Mouse (Mus musculus) heart, embryonic 11.5 days (tissue): Measurements from ENCODE around the gene Pde10a. TPM values are rescaled to one million over a fixed set of nuclear protein-coding genes. Genes with fewer than 3 reads are reported as not detected.

Experiments
- ATAC-seq: fragments of 200-750 bp; cut with Nextera tagmentation; replicated peaks from 2 replicates; pipeline ENCODE4 v1.8.0; 2017; ENCODE audit warnings: moderate library complexity; ENCODE audit not compliant: insufficient number of reproducible peaks, low FRiP score, low TSS enrichment
- H3K27ac ChIP-seq: fragments of 300-500 bp; sonication (generic); 2 replicates; pipeline ENCODE4 v1.5.1; 2014; ENCODE audit warnings: mild to moderate bottlenecking, low read depth, low read length
- H3K27me3 ChIP-seq: fragments of 300-500 bp; sonication (generic); 2 replicates; pipeline ENCODE4 v1.6.1; 2014; ENCODE audit warnings: mild to moderate bottlenecking, low read length, mixed read lengths; ENCODE audit not compliant: control insufficient read depth, insufficient read depth
- H3K36me3 ChIP-seq: fragments of 300-500 bp; sonication (generic); 2 replicates; pipeline ENCODE4 v1.6.1; 2014; ENCODE audit warnings: mild to moderate bottlenecking, low read length, moderate library complexity, mixed read lengths; ENCODE audit not compliant: control insufficient read depth, insufficient read depth
- H3K4me1 ChIP-seq: fragments of 300-500 bp; sonication (generic); 2 replicates; pipeline ENCODE4 v1.6.1; 2014; ENCODE audit warnings: low read length; ENCODE audit not compliant: control insufficient read depth, insufficient read depth
- H3K4me2 ChIP-seq: fragments of 300-500 bp; sonication (generic); 2 replicates; pipeline ENCODE4 v1.6.1; 2014; ENCODE audit warnings: mild to moderate bottlenecking, moderate library complexity
- H3K4me3 ChIP-seq: fragments of 300-500 bp; sonication (generic); 2 replicates; pipeline ENCODE4 v1.5.1; 2014; ENCODE audit warnings: low read depth, low read length
- H3K9ac ChIP-seq: fragments of 300-500 bp; sonication (generic); 2 replicates; pipeline ENCODE4 v1.6.1; 2014; ENCODE audit warnings: mild to moderate bottlenecking, low read depth, low read length, moderate library complexity
- H3K9me3 ChIP-seq: fragments of 300-500 bp; sonication (generic); replicated peaks from 2 replicates; pipeline ENCODE4 v1.6.1; 2016; ENCODE audit warnings: low read length; ENCODE audit not compliant: control insufficient read depth
- WGBS: fragments of 180-500 bp; shearing (Covaris S2); extraction: QIAGEN DNeasy Blood & Tissue Kit; methylation state at CpG from one replicate; pipeline ENCODE4 v1.1.7; 2014; ENCODE audit not compliant: insufficient replicate concordance; 5-methylcytosine and 5-hydroxymethylcytosine counted together
- polyA plus RNA-seq: library from polyadenylated mRNA; unstranded; fragments of >200 nt; fragmentation: Nextera tagmentation; extraction: Ambion mirVana; gene quantifications from 2 replicates; pipeline ENCODE4 v1.2.1, GENCODE M21; 2014

Gene Pde10a
- polyA plus RNA-seq, 1 experiment from 2014 or later = 4.1 TPM

- no peak for ATAC-seq
- Histone ChIP-seq H3K9me3 (no peaks in the 10 kb centered on the region), H3K9ac (no peak overlapping the region), H3K4me1 (no peaks in the 10 kb centered on the region), H3K36me3 (no peaks in the 10 kb centered on the region), H3K27ac (no peak overlapping the region), H3K4me2 (no peak overlapping the region), H3K4me3 (no peak overlapping the region), H3K27me3 (no peaks in the 10 kb centered on the region)
- WGBS = 76% methylated on average over 3 of the region's 3 CpGs
Measured at GRCm38 (mm10) chr17:8648310-8648709, 123.1 kb downstream of the Pde10a start.

GRCm38 (mm10) chr17:8652681-8653262, 127.6 kb downstream of the Pde10a start:
- H3K4me3 ChIP-seq = no peak overlapping the region
- H3K4me2 ChIP-seq = no peak overlapping the region
- H3K27ac ChIP-seq = no peak overlapping the region
- H3K9ac ChIP-seq = no peak overlapping the region
- no peaks in the 10 kb centered on the region for H3K27me3 ChIP-seq
- ATAC-seq = no peak
- H3K4me1 ChIP-seq = no peaks in the 10 kb centered on the region
- WGBS = 89% methylated on average over 3 of the region's 3 CpGs
- H3K36me3 ChIP-seq = no peaks in the 10 kb centered on the region
- H3K9me3 ChIP-seq = no peaks in the 10 kb centered on the region

GRCm38 (mm10) chr17:8657661-8658060, 132.5 kb downstream of the Pde10a start:
- Histone ChIP-seq H3K4me1 (no peaks in the 10 kb centered on the region), H3K4me2 (no peak overlapping the region), H3K9ac (no peak overlapping the region), H3K4me3 (no peak overlapping the region), H3K36me3 (no peaks in the 10 kb centered on the region), H3K9me3 (no peaks in the 10 kb centered on the region), H3K27me3 (0 out of 2 replicates have a peak, but pooled peaks cover 3% of the 10 kb centered on the region), H3K27ac (no peak overlapping the region)
- 74% methylated on average over 9 of the region's 9 CpGs for WGBS
- no peak for ATAC-seq

GRCm38 (mm10) chr17:8658751-8659454, 133.7 kb downstream of the Pde10a start:
- Histone ChIP-seq H3K9me3 (no peaks in the 10 kb centered on the region), H3K36me3 (no peaks in the 10 kb centered on the region), H3K27ac (no peak overlapping the region), H3K4me1 (no peaks in the 10 kb centered on the region), H3K4me2 (no peak overlapping the region), H3K27me3 (0 out of 2 replicates have a peak, but pooled peaks cover 3% of the 10 kb centered on the region), H3K4me3 (no peak overlapping the region), H3K9ac (no peak overlapping the region)
- 64% methylated on average over 16 of the region's 16 CpGs for WGBS
- ATAC-seq = no peak

GRCm38 (mm10) chr17:8666912-8667311, 141.7 kb downstream of the Pde10a start:
- Histone ChIP-seq H3K9ac (no peak overlapping the region), H3K4me1 (no peaks in the 10 kb centered on the region), H3K4me2 (no peak overlapping the region), H3K4me3 (no peak overlapping the region), H3K27ac (no peak overlapping the region), H3K36me3 (no peaks in the 10 kb centered on the region), H3K9me3 (no peaks in the 10 kb centered on the region), H3K27me3 (no peaks in the 10 kb centered on the region)
- WGBS = 58% methylated on average over 5 of the region's 5 CpGs
- ATAC-seq = no peak

GRCm38 (mm10) chr17:8674651-8675050, 149.5 kb downstream of the Pde10a start:
- 69% methylated on average over 2 of the region's 2 CpGs for WGBS
- Histone ChIP-seq H3K9ac (no peak overlapping the region), H3K4me3 (no peak overlapping the region), H3K4me2 (no peak overlapping the region), H3K27me3 (no peaks in the 10 kb centered on the region), H3K4me1 (no peaks in the 10 kb centered on the region), H3K27ac (no peak overlapping the region), H3K9me3 (no peaks in the 10 kb centered on the region), H3K36me3 (no peaks in the 10 kb centered on the region)
- no peak for ATAC-seq

- Histone ChIP-seq H3K4me2 (no peak overlapping the region), H3K4me3 (no peak overlapping the region), H3K9me3 (no peaks in the 10 kb centered on the region), H3K27me3 (no peaks in the 10 kb centered on the region), H3K4me1 (no peaks in the 10 kb centered on the region), H3K36me3 (no peaks in the 10 kb centered on the region), H3K27ac (no peak overlapping the region), H3K9ac (no peak overlapping the region)
- ATAC-seq = no peak
- whole genome bisulfite sequencing = 62% methylated on average over 7 of the region's 7 CpGs
Measured at GRCm38 (mm10) chr17:8686356-8686755, 161.2 kb downstream of the Pde10a start.

GRCm38 (mm10) chr17:8688096-8688495, 162.9 kb downstream of the Pde10a start:
- ATAC-seq = no peak
- Histone ChIP-seq H3K27ac (no peak overlapping the region), H3K4me2 (no peak overlapping the region), H3K9me3 (no peaks in the 10 kb centered on the region), H3K27me3 (no peaks in the 10 kb centered on the region), H3K4me3 (no peak overlapping the region), H3K4me1 (no peaks in the 10 kb centered on the region), H3K36me3 (no peaks in the 10 kb centered on the region), H3K9ac (no peak overlapping the region)
- 63% methylated on average over 3 of the region's 3 CpGs for WGBS

GRCm38 (mm10) chr17:8698265-8698664, 173.1 kb downstream of the Pde10a start:
- Histone ChIP-seq H3K4me3 (no peak overlapping the region), H3K36me3 (no peaks in the 10 kb centered on the region), H3K9me3 (no peaks in the 10 kb centered on the region), H3K4me2 (no peak overlapping the region), H3K4me1 (no peaks in the 10 kb centered on the region), H3K27me3 (no peaks in the 10 kb centered on the region), H3K9ac (no peak overlapping the region), H3K27ac (no peak overlapping the region)
- no peak for ATAC-seq
- WGBS = 80% methylated on average over 1 of the region's 1 CpGs
